Mouse (Mus musculus): ENCODE data around the gene Fcrl6. TPM values are rescaled to one million over a fixed set of nuclear protein-coding genes. Genes with fewer than 3 reads are reported as not detected.

Fcrl6 gene
- polyA plus RNA-seq, 1 experiment = 0.12 TPM

DNA sequence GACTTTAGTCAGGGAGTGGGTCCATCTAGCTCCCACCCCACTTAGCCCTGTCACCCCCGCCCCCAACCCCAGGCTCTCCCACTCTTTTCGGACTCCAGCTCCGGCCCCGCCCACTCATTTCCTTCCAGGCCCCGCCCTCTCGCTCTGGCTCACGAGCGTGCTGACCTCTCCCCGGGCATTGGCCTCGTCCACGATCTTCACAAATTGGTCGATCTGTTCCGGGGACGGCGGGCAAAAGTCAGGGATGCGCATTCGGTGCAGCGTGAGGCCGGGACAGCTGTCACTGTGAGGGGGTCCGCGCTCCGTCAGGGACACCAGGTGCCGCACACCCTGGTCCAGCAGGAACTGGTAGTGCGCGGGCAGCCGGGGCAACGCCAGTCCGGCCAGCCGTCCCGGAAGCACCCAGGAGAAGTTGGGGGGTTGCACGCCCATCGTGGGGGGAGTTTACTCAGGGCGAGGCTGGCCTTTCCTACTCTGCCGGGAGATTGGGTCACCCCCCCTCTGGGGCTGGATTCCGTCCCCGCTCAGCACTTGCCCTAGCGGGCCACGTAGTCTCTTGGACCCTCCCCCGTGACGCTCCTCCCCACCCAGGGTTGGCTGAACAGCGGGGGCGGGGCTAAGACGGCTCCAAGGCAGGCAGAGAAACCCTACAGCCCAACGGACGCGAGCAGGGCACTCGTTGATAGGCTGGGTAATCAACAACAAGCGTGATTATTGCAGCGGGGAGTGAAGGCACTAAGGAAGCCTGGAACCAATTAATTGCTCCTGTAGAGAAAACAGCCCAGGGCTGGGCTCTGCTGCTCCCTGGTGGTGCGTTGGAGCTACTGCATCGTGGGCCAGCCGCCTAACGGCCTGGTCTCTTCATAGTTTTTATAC, 30.3 kb upstream of the Fcrl6 start, which contains the start of gene Dusp23:
TSS of gene Dusp23 (minus strand) at position 512 of the 876 bp plus-strand sequence.
- no peak for TF ChIP-seq POLR2A (IDR thresholded peaks at IDR 0.05; ENCODE audit: borderline replicate concordance, extremely low read depth, insufficient read depth, insufficient read length, poor library complexity, severe bottlenecking)
- peak; percentile 99 for TF ChIP-seq CTCF (IDR thresholded peaks at IDR 0.05; ENCODE audit: borderline replicate concordance, extremely low read depth, insufficient read depth, insufficient read length)
- peak; percentile 98 for DNase-seq (ENCODE audit: low read depth)

GRCm38 (mm10) chr1:172631721-172632120, 29.4 kb upstream of the Fcrl6 start:
- DNase-seq (ENCODE audit: low read depth) = no peak
- TF ChIP-seq POLR2A (IDR thresholded peaks at IDR 0.05; ENCODE audit: borderline replicate concordance, extremely low read depth, insufficient read depth, insufficient read length, poor library complexity, severe bottlenecking) (no peak), CTCF (IDR thresholded peaks at IDR 0.05; ENCODE audit: borderline replicate concordance, extremely low read depth, insufficient read depth, insufficient read length) (no peak)

GRCm38 (mm10) chr1:172629831-172630230, 27.5 kb upstream of the Fcrl6 start:
- TF ChIP-seq CTCF (IDR thresholded peaks at IDR 0.05; ENCODE audit: borderline replicate concordance, extremely low read depth, insufficient read depth, insufficient read length) (no peak), POLR2A (IDR thresholded peaks at IDR 0.05; ENCODE audit: borderline replicate concordance, extremely low read depth, insufficient read depth, insufficient read length, poor library complexity, severe bottlenecking) (no peak)
- DNase-seq (ENCODE audit: low read depth) = no peak

GRCm38 (mm10) chr1:172626306-172626705, 24.0 kb upstream of the Fcrl6 start:
- no peak for DNase-seq (ENCODE audit: low read depth)
- TF ChIP-seq CTCF (IDR thresholded peaks at IDR 0.05; ENCODE audit: borderline replicate concordance, extremely low read depth, insufficient read depth, insufficient read length) = no peak

DNA sequence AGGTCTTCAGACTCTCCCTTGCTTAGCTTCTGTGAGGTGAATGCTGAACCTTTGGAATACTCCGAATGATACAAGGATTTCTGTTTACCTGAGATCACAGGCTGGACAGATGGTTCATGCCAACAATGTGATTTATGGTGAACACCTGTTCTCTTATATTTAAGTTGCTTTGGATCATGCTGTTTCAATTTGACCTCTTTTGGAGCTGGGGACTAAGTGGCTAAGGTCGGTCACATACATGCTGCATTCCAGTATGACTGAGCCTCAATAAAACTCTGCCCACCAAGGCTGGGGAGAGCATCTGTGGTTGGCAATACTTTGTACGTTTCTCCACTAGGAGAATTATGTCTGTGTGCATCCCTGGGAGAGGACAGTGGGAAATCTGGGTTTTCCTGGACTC, 21.7 kb upstream of the Fcrl6 start:
- DNase-seq (ENCODE audit: low read depth) = no peak
- no peak for TF ChIP-seq CTCF (IDR thresholded peaks at IDR 0.05; ENCODE audit: borderline replicate concordance, extremely low read depth, insufficient read depth, insufficient read length)

DNA sequence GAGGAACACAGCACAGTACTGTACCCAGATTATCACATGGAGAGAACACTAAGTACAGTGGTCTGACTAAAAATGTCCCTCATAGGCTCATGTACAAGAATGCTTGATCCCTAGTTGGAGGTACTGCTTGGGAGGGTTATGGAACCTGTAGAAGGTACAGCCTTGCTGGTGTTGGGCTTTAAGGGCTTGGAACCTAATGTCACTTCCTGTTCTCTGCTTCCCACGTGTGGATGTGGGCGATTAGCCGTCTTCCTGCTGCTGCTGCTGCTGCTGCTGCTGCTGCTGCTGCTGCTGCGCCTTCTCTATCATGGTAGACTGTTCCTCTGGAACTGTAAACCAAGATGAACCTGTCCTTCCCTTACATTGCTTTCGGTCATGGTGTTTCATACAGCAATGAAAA, 21.2 kb upstream of the Fcrl6 start:
- no peak for DNase-seq (ENCODE audit: low read depth)
- TF ChIP-seq POLR2A (IDR thresholded peaks at IDR 0.05; ENCODE audit: borderline replicate concordance, extremely low read depth, insufficient read depth, insufficient read length, poor library complexity, severe bottlenecking) (no peak), CTCF (IDR thresholded peaks at IDR 0.05; ENCODE audit: borderline replicate concordance, extremely low read depth, insufficient read depth, insufficient read length) (no peak)

- peak; percentile 43 for DNase-seq (ENCODE audit: low read depth)
- TF ChIP-seq POLR2A (IDR thresholded peaks at IDR 0.05; ENCODE audit: borderline replicate concordance, extremely low read depth, insufficient read depth, insufficient read length, poor library complexity, severe bottlenecking) = no peak
- TF ChIP-seq CTCF (IDR thresholded peaks at IDR 0.05; ENCODE audit: borderline replicate concordance, extremely low read depth, insufficient read depth, insufficient read length) = peak; percentile 88
These were observed 16.9 kb upstream of the Fcrl6 start for GRCm38 (mm10) chr1:172619235-172619634.

- no peak for DNase-seq (ENCODE audit: low read depth)
- no peak for TF ChIP-seq POLR2A (IDR thresholded peaks at IDR 0.05; ENCODE audit: borderline replicate concordance, extremely low read depth, insufficient read depth, insufficient read length, poor library complexity, severe bottlenecking)
These were observed 15.8 kb upstream of the Fcrl6 start for GRCm38 (mm10) chr1:172618141-172618540.

DNA sequence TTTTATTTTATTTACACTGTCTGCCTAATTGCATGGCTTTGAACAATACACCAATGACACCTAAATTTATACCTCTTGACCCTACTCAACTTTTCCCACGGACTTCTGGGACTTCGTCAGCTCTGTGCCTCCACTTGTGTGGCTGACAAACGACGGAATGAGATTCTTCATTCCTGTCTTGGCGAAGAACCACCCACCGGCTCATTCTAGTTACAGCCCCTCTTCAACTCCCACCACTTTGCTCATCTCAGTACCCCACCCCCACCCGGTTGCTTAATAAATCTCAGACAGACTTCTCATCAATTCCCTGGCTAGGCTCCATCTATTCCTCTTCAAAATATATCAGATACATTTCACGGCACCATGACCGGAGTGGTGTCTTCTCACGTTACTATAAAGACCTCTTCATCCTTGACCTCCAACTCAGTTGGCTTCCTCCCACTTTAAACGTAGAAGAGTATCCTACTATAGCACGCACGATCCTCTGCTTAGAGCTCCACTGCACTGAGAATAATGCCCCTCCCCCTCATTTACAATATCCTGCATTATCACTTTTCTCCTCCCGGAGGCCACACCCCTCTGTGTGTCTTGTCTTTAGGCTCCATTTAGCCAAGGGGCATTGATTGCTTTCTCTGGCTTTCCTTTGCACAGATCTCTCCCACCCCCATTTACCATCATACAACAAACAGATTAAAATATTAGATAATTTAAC, 15.2 kb upstream of the Fcrl6 start:
- no peak for TF ChIP-seq CTCF (IDR thresholded peaks at IDR 0.05; ENCODE audit: borderline replicate concordance, extremely low read depth, insufficient read depth, insufficient read length)
- no peak for TF ChIP-seq POLR2A (IDR thresholded peaks at IDR 0.05; ENCODE audit: borderline replicate concordance, extremely low read depth, insufficient read depth, insufficient read length, poor library complexity, severe bottlenecking)
- DNase-seq (ENCODE audit: low read depth) = peak; percentile 24

DNA sequence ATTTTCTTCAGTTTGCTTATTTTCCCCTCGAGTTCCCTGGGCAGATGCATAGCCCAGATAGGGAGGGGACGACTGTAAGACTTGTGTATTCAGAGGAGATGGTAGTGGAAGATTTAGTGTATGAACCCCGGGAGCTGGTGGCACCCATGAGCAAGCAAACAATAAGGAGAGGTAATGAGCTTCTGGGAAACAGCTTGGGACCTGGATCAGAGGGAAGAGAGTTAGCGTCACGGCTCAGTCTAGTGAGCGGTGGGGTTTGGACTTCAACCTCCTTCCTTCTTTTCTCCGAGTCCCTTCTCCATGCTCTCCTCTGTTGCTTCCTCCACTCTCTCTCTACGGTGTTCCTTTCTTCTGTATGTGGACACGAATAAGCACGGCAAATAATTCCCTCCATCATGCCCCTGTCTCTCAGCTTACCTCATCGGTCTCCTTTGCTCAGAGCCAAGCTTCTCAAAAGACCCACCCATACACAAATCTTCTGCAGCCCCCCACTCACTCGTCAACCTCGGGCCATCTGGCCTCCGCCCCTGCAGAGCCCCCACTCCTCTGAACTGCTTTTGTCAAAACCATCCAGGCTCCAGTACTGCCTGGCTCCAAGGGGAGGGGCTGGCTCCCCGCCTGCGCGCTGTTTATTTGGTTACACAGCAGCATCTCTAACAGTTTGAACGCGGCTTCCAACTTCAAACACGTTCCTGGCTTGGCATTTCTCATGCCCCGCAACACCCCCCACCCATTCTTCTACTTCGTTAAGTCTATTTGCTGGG, 14.4 kb upstream of the Fcrl6 start:
- DNase-seq (ENCODE audit: low read depth) = peak; percentile 76
- TF ChIP-seq POLR2A (IDR thresholded peaks at IDR 0.05; ENCODE audit: borderline replicate concordance, extremely low read depth, insufficient read depth, insufficient read length, poor library complexity, severe bottlenecking) (no peak), CTCF (IDR thresholded peaks at IDR 0.05; ENCODE audit: borderline replicate concordance, extremely low read depth, insufficient read depth, insufficient read length) (no peak)

DNA sequence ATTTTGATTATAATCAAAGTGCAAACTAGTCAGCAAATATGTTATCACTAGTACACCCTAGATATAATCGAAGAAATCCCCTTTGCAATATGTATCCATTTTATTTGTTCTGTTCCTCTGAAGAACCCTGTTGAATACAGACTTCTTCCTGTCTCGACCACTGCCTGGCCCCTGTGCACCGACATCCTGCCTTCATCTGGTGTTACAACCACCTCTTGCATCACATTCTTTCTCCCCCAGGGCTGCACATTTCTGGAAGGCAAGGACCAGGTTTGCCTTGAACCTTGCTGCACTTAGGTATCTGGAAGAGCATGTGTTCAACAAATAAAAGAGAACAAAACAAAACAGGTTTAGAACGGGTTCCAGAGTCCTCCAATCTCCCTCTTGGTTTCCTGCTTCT, 13.1 kb upstream of the Fcrl6 start:
- TF ChIP-seq POLR2A (IDR thresholded peaks at IDR 0.05; ENCODE audit: borderline replicate concordance, extremely low read depth, insufficient read depth, insufficient read length, poor library complexity, severe bottlenecking) (no peak), CTCF (IDR thresholded peaks at IDR 0.05; ENCODE audit: borderline replicate concordance, extremely low read depth, insufficient read depth, insufficient read length) (no peak)
- no peak for DNase-seq (ENCODE audit: low read depth)
